Mouse (Mus musculus) lung, postnatal 0 days (tissue): ENCODE measurements around the gene Prex1. TPM values are rescaled to one million over a fixed set of nuclear protein-coding genes. Genes with fewer than 3 reads are reported as not detected.
A peak's percentile ranks its signal among the peaks of the same experiment; 100 is the strongest.
"Not testable (repeated sequence)": the region's sequence is repeated elsewhere in the genome, so short reads cannot be mapped to it uniquely, and the experiment has no call there.

Source experiments
- ATAC-seq: fragments of 200-750 bp; cut with Nextera tagmentation; 2 replicates; pipeline ENCODE4 v1.8.0; 2017; ENCODE audit warnings: moderate library complexity
- DNase-seq: peaks from one replicate; pipeline ENCODE4 v3.0.0-alpha.2; 2016; ENCODE audit warnings: low spot score
- H3K27ac ChIP-seq: fragments of 300-500 bp; sonication (generic); 2 replicates; pipeline ENCODE4 v1.5.1; 2014; ENCODE audit warnings: antibody characterized with exemption, mild to moderate bottlenecking, low read length, mixed read lengths
- H3K27me3 ChIP-seq: fragments of 300-500 bp; sonication (generic); replicated peaks from 2 replicates; pipeline ENCODE4 v1.6.1; 2014; ENCODE audit warnings: low read length, mixed read lengths; ENCODE audit not compliant: insufficient read depth
- H3K36me3 ChIP-seq: fragments of 300-500 bp; sonication (generic); 2 replicates; pipeline ENCODE4 v1.6.1; 2014; ENCODE audit warnings: low read length, mixed read lengths; ENCODE audit not compliant: insufficient read depth
- H3K4me1 ChIP-seq: fragments of 300-500 bp; sonication (generic); 2 replicates; pipeline ENCODE4 v1.6.1; 2014; ENCODE audit warnings: antibody characterized with exemption, low read depth, low read length, mixed read lengths; ENCODE audit not compliant: insufficient read depth
- H3K4me2 ChIP-seq: fragments of 300-500 bp; sonication (generic); replicated peaks from 2 replicates; pipeline ENCODE4 v1.6.1; 2014; ENCODE audit warnings: low read depth, mild to moderate bottlenecking, low read length, moderate library complexity, mixed read lengths
- H3K4me3 ChIP-seq: fragments of 300-500 bp; sonication (generic); 2 replicates; pipeline ENCODE4 v1.5.1; 2014; ENCODE audit warnings: low read depth, low read length
- H3K9ac ChIP-seq: fragments of 300-500 bp; sonication (generic); replicated peaks from 2 replicates; pipeline ENCODE4 v1.6.1; 2014; ENCODE audit warnings: low read depth, mild to moderate bottlenecking
- H3K9me3 ChIP-seq: fragments of 300-500 bp; sonication (generic); 2 replicates; pipeline ENCODE4 v1.6.1; 2016; ENCODE audit warnings: low read length, mixed read lengths
- CTCF ChIP-seq: IDR thresholded peaks from 2 replicates; pipeline ENCODE4 v1.5.1; 2016; ENCODE audit warnings: antibody characterized with exemption, mild to moderate bottlenecking
- EP300 ChIP-seq: IDR thresholded peaks from 2 replicates; pipeline ENCODE4 v1.6.1; 2016; ENCODE audit warnings: antibody characterized with exemption, mild to moderate bottlenecking, control low read depth
- WGBS: fragments of 180-500 bp; shearing (Covaris S2); extraction: QIAGEN DNeasy Blood & Tissue Kit; methylation state at CpG from one replicate; pipeline ENCODE4 v1.1.7; 2014; 5-methylcytosine and 5-hydroxymethylcytosine counted together
- polyA plus RNA-seq: library from polyadenylated mRNA; unstranded; fragments of >200 nt; fragmentation: Nextera tagmentation; extraction: Ambion mirVana; gene quantifications from 2 replicates; pipeline ENCODE4 v1.2.1, GENCODE M21; 2015

The Prex1 gene
- 6.9 and 7.5 TPM in 2 replicates for polyA plus RNA-seq

- DNase-seq = peak; percentile 98
- H3K9me3 ChIP-seq = no peaks in the 10 kb centered on the region
- no peaks in the 10 kb centered on the region for H3K36me3 ChIP-seq
- H3K27me3 ChIP-seq = no peaks in the 10 kb centered on the region
- peak; percentile 95 for ATAC-seq
- peak within 1 kb of the TSS; percentile 68 for H3K4me3 ChIP-seq
- peak within 1 kb of the TSS; percentile 55 for H3K9ac ChIP-seq
- TF ChIP-seq CTCF (no peak), EP300 (no peak)
- 0 out of 2 replicates have a peak within 1 kb of the TSS, but pooled peaks have one; percentile 54 for H3K27ac ChIP-seq
- H3K4me1 ChIP-seq = no peaks in the 10 kb centered on the region
- WGBS = 0% methylated on average over 55 of the region's 69 CpGs
- H3K4me2 ChIP-seq = peak within 1 kb of the TSS; percentile 96
Observed at GRCm38 (mm10) chr2:166713690-166714426, at the start of gene Prex1. Gene Prex1, minus strand, starts transcription at chr2:166713832.

- Histone ChIP-seq H3K4me3 (no peak overlapping the region), H3K27me3 (no peaks in the 10 kb centered on the region), H3K36me3 (no peaks in the 10 kb centered on the region), H3K4me2 (no peak overlapping the region), H3K27ac (no peak overlapping the region), H3K9me3 (no peaks in the 10 kb centered on the region), H3K4me1 (no peaks in the 10 kb centered on the region), H3K9ac (no peak overlapping the region)
- TF ChIP-seq CTCF (no peak), EP300 (no peak)
- WGBS = 15% methylated on average over 3 of the region's 3 CpGs
- ATAC-seq = no peak
- DNase-seq = no peak
Observed at GRCm38 (mm10) chr2:166757969-166758368, 44.3 kb upstream of the Prex1 start.

- TF ChIP-seq CTCF = no peak
- TF ChIP-seq EP300 = no peak
- H3K9me3 ChIP-seq = no peaks in the 10 kb centered on the region
- no peaks in the 10 kb centered on the region for H3K36me3 ChIP-seq
- H3K4me1 ChIP-seq = no peaks in the 10 kb centered on the region
- no peaks in the 10 kb centered on the region for H3K27me3 ChIP-seq
- H3K27ac ChIP-seq = no peak overlapping the region
- DNase-seq (no peak), ATAC-seq (no peak)
- H3K4me3 ChIP-seq = no peak overlapping the region
- H3K4me2 ChIP-seq = no peak overlapping the region
- H3K9ac ChIP-seq = no peak overlapping the region
- WGBS = 49% methylated on average over 7 of the region's 7 CpGs
Observed at GRCm38 (mm10) chr2:166754760-166755159, 41.1 kb upstream of the Prex1 start.

- DNase-seq (no peak), ATAC-seq (no peak)
- H3K27me3 ChIP-seq = no peaks in the 10 kb centered on the region
- H3K9ac ChIP-seq = no peak overlapping the region
- H3K4me1 ChIP-seq = no peaks in the 10 kb centered on the region
- no peak overlapping the region for H3K4me2 ChIP-seq
- WGBS = 38% methylated on average over 4 of the region's 4 CpGs
- H3K36me3 ChIP-seq = no peaks in the 10 kb centered on the region
- H3K9me3 ChIP-seq = no peaks in the 10 kb centered on the region
- H3K4me3 ChIP-seq = no peak overlapping the region
- no peak overlapping the region for H3K27ac ChIP-seq
- no peak for TF ChIP-seq CTCF
- TF ChIP-seq EP300 = no peak
Observed at GRCm38 (mm10) chr2:166754194-166754593, 40.6 kb upstream of the Prex1 start.

DNA sequence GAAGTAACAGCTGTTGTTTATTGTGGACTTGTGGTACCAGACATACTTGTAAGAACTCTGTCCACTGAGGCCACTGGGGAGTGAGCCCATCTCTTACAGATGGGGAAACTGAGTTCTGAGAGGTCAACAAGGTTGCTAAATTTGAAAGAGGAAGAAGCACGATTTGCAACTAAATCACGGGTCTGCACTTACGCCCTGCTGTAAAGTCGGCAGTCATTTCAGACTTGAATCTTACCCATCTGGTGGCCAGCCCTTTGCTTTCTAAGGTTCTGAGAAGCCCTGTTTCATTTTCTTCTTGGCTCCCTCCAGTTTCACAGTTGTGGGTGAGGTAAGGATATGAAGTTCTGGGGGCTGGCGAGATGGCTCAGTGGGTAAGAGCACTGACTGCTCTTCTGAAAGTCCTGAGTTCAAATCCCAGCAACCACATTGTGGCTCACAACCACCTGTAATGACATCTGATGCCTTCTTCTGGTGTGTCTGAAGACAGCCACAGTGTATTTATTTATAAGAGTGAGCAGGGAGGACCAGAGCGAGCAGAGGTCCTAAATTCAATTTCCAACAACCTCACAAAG lies 37.1 kb upstream of the Prex1 start:
- H3K4me2 ChIP-seq = no peak overlapping the region
- no peaks in the 10 kb centered on the region for H3K9me3 ChIP-seq
- 78% methylated on average over 6 of the region's 6 CpGs for WGBS
- no peak overlapping the region for H3K27ac ChIP-seq
- DNase-seq (no peak), ATAC-seq (no peak)
- H3K4me3 ChIP-seq = no peak overlapping the region
- no peak overlapping the region for H3K9ac ChIP-seq
- no peaks in the 10 kb centered on the region for H3K36me3 ChIP-seq
- TF ChIP-seq CTCF (no peak), EP300 (no peak)
- no peaks in the 10 kb centered on the region for H3K4me1 ChIP-seq
- H3K27me3 ChIP-seq = no peaks in the 10 kb centered on the region

DNA sequence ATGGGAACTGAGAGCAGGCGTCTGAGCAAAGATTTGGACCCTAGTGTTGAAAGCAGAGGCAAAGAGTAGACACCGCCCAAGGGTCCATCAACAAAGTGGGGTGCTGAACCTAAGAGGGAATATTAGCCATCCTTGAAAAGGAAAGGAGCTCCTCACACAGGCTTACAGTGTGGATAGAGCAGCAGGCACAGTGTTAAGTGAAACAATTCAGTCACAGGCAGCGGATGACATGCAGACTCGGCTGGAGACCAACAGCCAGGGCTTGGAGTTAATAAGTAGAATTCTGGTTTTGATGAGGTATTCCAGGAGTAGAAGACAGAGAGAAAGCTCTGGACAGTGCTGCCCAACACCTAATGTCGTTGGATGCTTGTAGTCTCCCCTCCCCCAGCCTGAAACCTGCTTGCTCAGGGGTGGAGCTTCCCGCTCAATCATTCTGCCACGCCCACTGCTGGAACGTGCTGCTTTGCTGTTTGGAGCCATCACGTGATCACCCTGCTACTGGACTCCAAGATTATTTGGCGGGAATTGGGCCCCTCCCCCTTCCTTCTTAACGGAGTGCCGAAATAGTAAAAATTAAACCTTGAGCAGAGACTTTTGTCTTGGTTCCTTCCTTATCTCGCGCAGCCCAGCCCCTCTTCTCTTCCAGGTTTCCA lies 32.8 kb upstream of the Prex1 start:
- H3K9me3 ChIP-seq, H3K27me3 ChIP-seq, H3K4me3 ChIP-seq, H3K36me3 ChIP-seq, DNase-seq, H3K4me1 ChIP-seq, H3K9ac ChIP-seq, H3K27ac ChIP-seq, H3K4me2 ChIP-seq: not testable (repeated sequence)
- WGBS = 41% methylated on average over 14 of the region's 14 CpGs
- peak; percentile 1; the same call in 1 of the 2 replicates for ATAC-seq
